Mouse (Mus musculus): ENCODE data around the gene Cachd1.

The Cachd1 gene

GRCm38 (mm10) chr4:101066401-101066800, 289.9 kb downstream of the Cachd1 start:
- DNase-seq (ENCODE audit: low spot score): no peak

- DNase-seq (ENCODE audit: low spot score): peak; percentile 32
These were observed 292.3 kb downstream of the Cachd1 start, which contains the start of gene Raver2 for GRCm38 (mm10) chr4:101068786-101069153. TSS of gene Raver2 (plus strand) at chr4:101068983.

DNA sequence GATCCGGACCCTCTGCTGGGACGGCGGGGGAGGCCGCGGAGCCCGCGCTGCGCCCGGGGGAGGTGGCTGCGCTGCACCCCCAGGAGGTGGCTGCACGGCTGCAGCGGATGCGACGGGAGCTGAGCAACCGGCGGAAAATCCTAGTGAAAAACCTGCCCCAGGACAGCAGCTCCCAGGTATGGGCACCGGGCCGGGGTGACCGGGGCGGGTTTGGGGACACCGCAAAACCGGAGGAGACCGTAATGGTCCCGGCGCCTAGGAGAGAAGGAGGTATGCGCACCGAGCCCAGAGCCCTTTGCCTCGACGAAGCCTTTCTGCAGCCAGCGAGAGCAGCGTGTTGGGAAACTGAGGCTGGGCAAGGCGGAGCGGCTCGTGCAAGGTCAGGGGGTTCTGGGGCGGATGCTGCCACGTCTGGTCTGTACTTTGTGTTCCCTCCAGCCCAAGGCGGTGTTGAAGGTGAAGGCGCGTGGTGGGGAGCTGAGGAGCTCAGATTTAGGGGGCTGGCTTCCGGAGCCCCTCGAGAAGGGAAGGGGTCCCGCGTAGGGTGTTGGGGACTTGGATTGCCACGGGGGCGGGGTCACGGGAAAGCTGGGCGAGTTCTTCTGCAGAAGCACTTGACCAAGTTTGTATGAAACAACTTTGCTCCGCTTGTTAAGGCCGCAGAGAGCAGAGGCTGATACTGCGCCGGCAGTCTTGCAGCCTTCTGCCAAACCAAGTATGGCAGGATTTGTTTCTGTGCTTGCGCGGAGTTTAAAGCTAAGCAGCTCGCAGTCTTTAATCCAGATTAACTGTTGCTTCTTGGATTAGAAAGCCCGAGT, 292.9 kb downstream of the Cachd1 start:
- DNase-seq (ENCODE audit: low spot score): peak; percentile 18

- DNase-seq (ENCODE audit: low spot score): no peak
These were observed 295.1 kb downstream of the Cachd1 start for GRCm38 (mm10) chr4:101071570-101071969.

GRCm38 (mm10) chr4:101076425-101076824, 299.9 kb downstream of the Cachd1 start:
- no peak for DNase-seq (ENCODE audit: low spot score)

Data from lung, postnatal 25 days (tissue).